Mouse (Mus musculus) MEL (cell line): Measurements from ENCODE around the gene Nelfb.

Experiments
- CTCF ChIP-seq, 3 experiments: IDR thresholded peaks in 2 of 3; conservative IDR thresholded peaks in 1 of 3; 2 replicates each; pipeline ENCODE4 v1.5.1; 2011 to 2012; ENCODE audit warnings: low read length in 3 of 3, low read depth in 2 of 3, mild to moderate bottlenecking in 2 of 3, improper control_type of control experiment in 1 of 3, inconsistent platforms in 1 of 3, mixed read lengths in 1 of 3, moderate library complexity in 1 of 3; ENCODE audit not compliant: control insufficient read depth in 1 of 3, insufficient read depth in 1 of 3, poor library complexity in 1 of 3, severe bottlenecking in 1 of 3
- HCFC1 ChIP-seq: IDR thresholded peaks from 2 replicates; pipeline ENCODE4 v1.6.1; 2012; ENCODE audit warnings: low read depth, mild to moderate bottlenecking, inconsistent platforms, low read length, improper control_type of control experiment, moderate library complexity
- JUND ChIP-seq: IDR thresholded peaks from 2 replicates; pipeline ENCODE4 v1.6.1; 2011; ENCODE audit warnings: low read depth, mild to moderate bottlenecking, improper control_type of control experiment, low read length
- POLR2AphosphoS5 ChIP-seq: IDR thresholded peaks from 2 replicates; pipeline ENCODE4 v1.6.1; 2012; ENCODE audit warnings: low read depth, borderline replicate concordance, mild to moderate bottlenecking, inconsistent platforms, low read length, moderate library complexity, mixed read lengths

DNA sequence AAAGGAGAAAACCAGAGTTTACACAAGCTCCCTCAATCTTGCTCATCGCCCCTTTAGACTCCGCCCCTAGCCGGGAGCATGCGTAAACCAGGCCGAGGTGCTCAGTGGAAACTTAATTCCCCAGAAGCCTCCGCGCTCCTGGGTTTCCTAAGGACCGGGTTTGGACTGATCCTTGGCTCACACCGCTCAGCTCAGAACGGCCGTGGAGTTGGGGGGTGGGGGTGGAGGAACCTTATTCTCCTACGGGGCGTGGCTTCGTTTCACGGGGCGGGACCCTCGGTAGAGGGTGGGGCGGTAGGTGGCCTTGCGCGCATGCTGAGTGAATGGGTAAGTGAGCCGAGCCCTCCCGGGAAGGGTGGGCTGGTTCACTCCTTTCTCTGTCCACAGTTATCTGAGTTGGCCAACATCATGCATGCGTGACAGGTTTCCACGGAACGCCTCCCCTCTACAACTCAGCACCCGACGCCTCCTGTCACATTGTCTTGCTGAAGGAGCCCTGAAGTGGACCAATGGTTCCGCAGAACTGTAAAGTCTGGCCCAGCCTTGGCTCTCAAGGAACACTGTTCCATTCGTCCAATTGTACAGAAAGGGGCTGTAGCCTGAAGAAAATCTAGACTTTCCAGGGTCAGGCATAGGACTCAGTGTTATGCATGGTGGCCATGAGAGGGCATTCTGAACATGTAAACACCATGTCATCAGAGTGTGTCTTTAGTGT, 29.6 kb upstream of the Nelfb start:
- no peak for TF ChIP-seq JUND
- no peak for TF ChIP-seq CTCF (IDR thresholded peaks at IDR 0.05 in 2 of 3, conservative IDR thresholded peaks at IDR 0.05 in 1 of 3; ENCODE audit: control insufficient read depth in 1 of 3, insufficient read depth in 1 of 3, low read depth in 2 of 3, low read length in 3 of 3, poor library complexity in 1 of 3, severe bottlenecking in 1 of 3)
- TF ChIP-seq HCFC1 = peak; percentile 49
- TF ChIP-seq POLR2AphosphoS5 = no peak
